30 mouse cellular contexts compared by ENCODE assay signal in genomic region chr6:100970810-100971447, GRCm38 (mm10).
A peak's percentile ranks its signal among the peaks of the same experiment; 100 is the strongest.
DNase-seq lines count a peak whose midpoint lies in the region; ATAC-seq and TF ChIP-seq lines count a peak whose summit lies in the region.
"Had no signal": no experiment of that assay in that cellular context is flagged by ENCODE, and none has a peak within 500 bp of the region (broad histone marks: within the 10 kb centered on the region; RNA-seq: fewer than 3 reads in every experiment).

No protein-coding gene starts in this region.

- H3K9me3 ChIP-seq in hindbrain, embryonic 12.5 days (replicated peaks): no peaks in the 10 kb centered on the region
- no peaks in the 10 kb centered on the region for H3K9me3 ChIP-seq in hindbrain, postnatal 0 days (ENCODE audit: low read length)
- no peaks in the 10 kb centered on the region for H3K9me3 ChIP-seq in hindbrain, embryonic 14.5 days (ENCODE audit: control insufficient read depth, low read length)
- no peaks in the 10 kb centered on the region for H3K9me3 ChIP-seq in neural tube, embryonic 12.5 days
- H3K9me3 ChIP-seq: embryonic facial prominence, embryonic 10.5 days; embryonic facial prominence, embryonic 15.5 days; forebrain, embryonic 12.5 days; heart, embryonic 12.5 days; liver, embryonic 12.5 days; midbrain, embryonic 15.5 days had no signal

- no peak overlapping the region for H3K9ac ChIP-seq in hindbrain, embryonic 12.5 days
- H3K9ac ChIP-seq in hindbrain, postnatal 0 days (replicated peaks; ENCODE audit: low read length): no peak overlapping the region
- no peak overlapping the region for H3K9ac ChIP-seq in hindbrain, embryonic 14.5 days
- H3K9ac ChIP-seq in neural tube, embryonic 12.5 days: no peak overlapping the region
- H3K9ac ChIP-seq: embryonic facial prominence, embryonic 15.5 days; forebrain, embryonic 12.5 days; forebrain, postnatal 0 days; heart, embryonic 12.5 days; liver, embryonic 12.5 days; liver, postnatal 0 days; midbrain, embryonic 15.5 days had no signal

- H3K4me2 ChIP-seq in hindbrain, embryonic 12.5 days (replicated peaks): no peak overlapping the region
- no peak overlapping the region for H3K4me2 ChIP-seq in hindbrain, postnatal 0 days (ENCODE audit: low read depth, low read length)
- H3K4me2 ChIP-seq in hindbrain, embryonic 14.5 days (replicated peaks): no peak overlapping the region
- no peak overlapping the region for H3K4me2 ChIP-seq in neural tube, embryonic 12.5 days (replicated peaks)
- H3K4me2 ChIP-seq: embryonic facial prominence, embryonic 15.5 days; forebrain, embryonic 12.5 days; heart, embryonic 12.5 days; liver, embryonic 12.5 days; midbrain, embryonic 15.5 days had no signal

- DNase-seq in cerebellum, adult 11-12 months: peak; percentile 4
- DNase-seq in cerebellum, postnatal 14 days: no peak
- no peak for DNase-seq in hindbrain, postnatal 0 days (ENCODE audit: low spot score)
- no peak for DNase-seq in hindbrain, embryonic 14.5 days (ENCODE audit: low spot score)
- DNase-seq in gastrocnemius, adult 8-10 months (ENCODE audit: low spot score in 2 of 2): no peak
- no peak for DNase-seq in lung, postnatal 25 days (ENCODE audit: low spot score)
- DNase-seq: cerebellum, adult 8-10 months; forebrain, postnatal 0 days; gastrocnemius, postnatal 25 days; heart, adult 2 months; heart, postnatal 4 days; kidney, adult 2 months; liver, postnatal 0 days; lung, postnatal 4 days; right cerebral cortex, adult 18-20 months; spleen, adult 18-20 months; thymus, adult 18-20 months; thymus, postnatal 25 days had no signal

- H3K4me1 ChIP-seq in hindbrain, embryonic 12.5 days: peaks cover 19% of the 10 kb centered on the region
- no peaks in the 10 kb centered on the region; the same call in 1 of the 2 replicates for H3K4me1 ChIP-seq in hindbrain, postnatal 0 days (ENCODE audit: insufficient read depth, low read length)
- peaks cover 17% of the 10 kb centered on the region for H3K4me1 ChIP-seq in hindbrain, embryonic 14.5 days (replicated peaks; ENCODE audit: control insufficient read depth, insufficient read depth, low read length)
- H3K4me1 ChIP-seq in neural tube, embryonic 12.5 days: peaks cover 13% of the 10 kb centered on the region
- H3K4me1 ChIP-seq: liver, embryonic 12.5 days; megakaryocyte, embryonic 14.5 days had no signal

- ATAC-seq in hindbrain, embryonic 12.5 days (ENCODE audit: low FRiP score): peak; percentile 88
- no peak for ATAC-seq in hindbrain, postnatal 0 days
- peak; percentile 70; the same call in 1 of the 2 replicates for ATAC-seq in hindbrain, embryonic 14.5 days (ENCODE audit: low FRiP score)
- peak; percentile 85 for ATAC-seq in neural tube, embryonic 12.5 days (ENCODE audit: low FRiP score, low read depth)
- ATAC-seq: activated CD4-positive, CD25-positive, alpha-beta regulatory T cell, adult 4 months; forebrain, postnatal 0 days; liver, embryonic 12.5 days; liver, postnatal 0 days; midbrain, embryonic 15.5 days had no signal

- no peak overlapping the region for H3K4me3 ChIP-seq in hindbrain, embryonic 12.5 days
- H3K4me3 ChIP-seq in hindbrain, postnatal 0 days (ENCODE audit: low read length): no peak overlapping the region
- no peak overlapping the region for H3K4me3 ChIP-seq in hindbrain, embryonic 14.5 days (replicated peaks; ENCODE audit: low read length)
- no peak overlapping the region for H3K4me3 ChIP-seq in neural tube, embryonic 12.5 days
- H3K4me3 ChIP-seq: embryonic facial prominence, embryonic 10.5 days; embryonic facial prominence, embryonic 15.5 days; forebrain, embryonic 12.5 days; heart, adult 2 months; heart, embryonic 12.5 days; liver, embryonic 12.5 days; midbrain, embryonic 15.5 days had no signal

- no peaks in the 10 kb centered on the region for H3K27me3 ChIP-seq in hindbrain, embryonic 12.5 days
- no peaks in the 10 kb centered on the region for H3K27me3 ChIP-seq in hindbrain, postnatal 0 days (ENCODE audit: insufficient read depth, low read length)
- no peaks in the 10 kb centered on the region for H3K27me3 ChIP-seq in hindbrain, embryonic 14.5 days (ENCODE audit: control insufficient read depth, insufficient read depth, low read length)
- peaks cover 3% of the 10 kb centered on the region; the same call in 1 of the 2 replicates for H3K27me3 ChIP-seq in neural tube, embryonic 12.5 days (replicated peaks)
- H3K27me3 ChIP-seq: embryonic facial prominence, embryonic 15.5 days; forebrain, embryonic 12.5 days; heart, embryonic 12.5 days; liver, embryonic 12.5 days; megakaryocyte, embryonic 14.5 days; midbrain, embryonic 15.5 days had no signal

- WGBS in hindbrain, embryonic 12.5 days: 41% methylated on average over 8 of the region's 8 CpGs
- 42% methylated on average over 8 of the region's 8 CpGs for WGBS in hindbrain, postnatal 0 days
- whole genome bisulfite sequencing in hindbrain, embryonic 14.5 days: 35% methylated on average over 8 of the region's 8 CpGs
- WGBS in neural tube, embryonic 12.5 days: 50% methylated on average over 8 of the region's 8 CpGs

- TF ChIP-seq CTCF in hindbrain, postnatal 0 days (IDR thresholded peaks at IDR 0.05; ENCODE audit: low read depth): no peak

- peak overlapping the region; percentile 24 for H3K27ac ChIP-seq in hindbrain, embryonic 12.5 days
- H3K27ac ChIP-seq in hindbrain, postnatal 0 days: no peak overlapping the region
- peak overlapping the region; percentile 39 for H3K27ac ChIP-seq in hindbrain, embryonic 14.5 days
- H3K27ac ChIP-seq in neural tube, embryonic 12.5 days: no peak overlapping the region
- H3K27ac ChIP-seq: embryonic facial prominence, embryonic 10.5 days; embryonic facial prominence, embryonic 15.5 days; forebrain, embryonic 12.5 days; heart, adult 2 months; kidney, postnatal 0 days; liver, embryonic 12.5 days; midbrain, embryonic 15.5 days; stomach, postnatal 0 days had no signal

- H3K36me3 ChIP-seq in hindbrain, embryonic 12.5 days: no peaks in the 10 kb centered on the region
- H3K36me3 ChIP-seq in hindbrain, postnatal 0 days (ENCODE audit: insufficient read depth, low read length): no peaks in the 10 kb centered on the region
- no peaks in the 10 kb centered on the region for H3K36me3 ChIP-seq in hindbrain, embryonic 14.5 days (replicated peaks; ENCODE audit: control insufficient read depth, insufficient read depth)
- H3K36me3 ChIP-seq in neural tube, embryonic 12.5 days: no peaks in the 10 kb centered on the region
- H3K36me3 ChIP-seq: embryonic facial prominence, embryonic 10.5 days; embryonic facial prominence, embryonic 15.5 days; forebrain, embryonic 12.5 days; heart, embryonic 12.5 days; liver, embryonic 12.5 days; midbrain, embryonic 15.5 days had no signal

Comparison
In these comparisons a context has a peak if more than half of its experiments do, and no peak if none do; other contexts are left out.
1. H3K27ac ChIP-seq: peak in hindbrain, embryonic 12.5 days (single experiment) and hindbrain, embryonic 14.5 days (single experiment); none in hindbrain, postnatal 0 days (single experiment) and neural tube, embryonic 12.5 days (single experiment).